Mouse (Mus musculus) liver, embryonic 16.5 days (tissue): Measurements from ENCODE around the gene Zxdb. TPM values are rescaled to one million over a fixed set of nuclear protein-coding genes. Genes with fewer than 3 reads are reported as not detected.

Experiments used
- ATAC-seq: fragments of 200-750 bp; cut with Nextera tagmentation; 2 replicates; pipeline ENCODE4 v1.8.0; 2017; ENCODE audit warnings: low read depth, mild to moderate bottlenecking, moderate number of reproducible peaks, moderate library complexity
- H3K27ac ChIP-seq: fragments of 300-500 bp; sonication (generic); 2 replicates; pipeline ENCODE4 v1.5.1; 2014; ENCODE audit warnings: mild to moderate bottlenecking, low read length
- H3K27me3 ChIP-seq: fragments of 300-500 bp; sonication (generic); 2 replicates; pipeline ENCODE4 v1.6.1; 2014; ENCODE audit warnings: low read depth, low read length, mixed read lengths; ENCODE audit not compliant: control insufficient read depth, insufficient read depth
- H3K36me3 ChIP-seq: fragments of 300-500 bp; sonication (generic); 2 replicates; pipeline ENCODE4 v1.6.1; 2014; ENCODE audit warnings: mild to moderate bottlenecking; ENCODE audit not compliant: control insufficient read depth, insufficient read depth
- H3K4me1 ChIP-seq: fragments of 300-500 bp; sonication (generic); 2 replicates; pipeline ENCODE4 v1.6.1; 2014; ENCODE audit warnings: low read depth, low read length, mixed read lengths; ENCODE audit not compliant: control insufficient read depth
- H3K4me2 ChIP-seq: fragments of 300-500 bp; sonication (generic); 2 replicates; pipeline ENCODE4 v1.6.1; 2014; ENCODE audit warnings: low read depth, low read length, mixed read lengths
- H3K4me3 ChIP-seq: fragments of 300-500 bp; sonication (generic); 2 replicates; pipeline ENCODE4 v1.5.1; 2014; ENCODE audit warnings: low read depth, mild to moderate bottlenecking, low read length
- H3K9ac ChIP-seq: fragments of 300-500 bp; sonication (generic); 2 replicates; pipeline ENCODE4 v1.6.1; 2014; ENCODE audit warnings: low read depth, low read length
- H3K9me3 ChIP-seq: fragments of 300-500 bp; sonication (generic); replicated peaks from 2 replicates; pipeline ENCODE4 v1.6.1; 2016; ENCODE audit warnings: low read length; ENCODE audit not compliant: control insufficient read depth
- WGBS: fragments of 180-500 bp; shearing (Covaris S2); extraction: QIAGEN DNeasy Blood & Tissue Kit; methylation state at CpG from one replicate; pipeline ENCODE4 v1.1.7; 2014; ENCODE audit not compliant: insufficient replicate concordance; 5-methylcytosine and 5-hydroxymethylcytosine counted together
- polyA plus RNA-seq: library from polyadenylated mRNA; unstranded; fragments of >200 nt; fragmentation: Nextera tagmentation; extraction: Ambion mirVana; gene quantifications from 2 replicates; pipeline ENCODE4 v1.2.1, GENCODE M21; 2015

Zxdb gene
- polyA plus RNA-seq, 1 experiment from 2014 or later, result 0.15 TPM

GRCm38 (mm10) chrX:94753733-94754132, 29.4 kb downstream of the Zxdb start:
- H3K9ac ChIP-seq, result no peak overlapping the region
- H3K36me3 ChIP-seq, result no peaks in the 10 kb centered on the region
- H3K27me3 ChIP-seq, result no peaks in the 10 kb centered on the region
- H3K9me3 ChIP-seq, result no peaks in the 10 kb centered on the region
- H3K4me1 ChIP-seq, result no peaks in the 10 kb centered on the region
- 62% methylated on average over 5 of the region's 5 CpGs for WGBS
- no peak overlapping the region for H3K4me2 ChIP-seq
- no peak for ATAC-seq
- H3K4me3 ChIP-seq, result no peak overlapping the region
- no peak overlapping the region for H3K27ac ChIP-seq

- H3K4me2 ChIP-seq, result no peak overlapping the region
- WGBS, result 5% methylated on average over 1 of the region's 1 CpGs
- no peaks in the 10 kb centered on the region for H3K9me3 ChIP-seq
- H3K36me3 ChIP-seq, result no peaks in the 10 kb centered on the region
- no peak for ATAC-seq
- no peak overlapping the region for H3K4me3 ChIP-seq
- H3K9ac ChIP-seq, result no peak overlapping the region
- H3K27me3 ChIP-seq, result no peaks in the 10 kb centered on the region
- no peaks in the 10 kb centered on the region for H3K4me1 ChIP-seq
- H3K27ac ChIP-seq, result no peak overlapping the region
Measured at GRCm38 (mm10) chrX:94759959-94760358, 35.6 kb downstream of the Zxdb start.

GRCm38 (mm10) chrX:94773876-94774275, 49.5 kb downstream of the Zxdb start:
- no peaks in the 10 kb centered on the region for H3K9me3 ChIP-seq
- H3K27me3 ChIP-seq, result no peaks in the 10 kb centered on the region
- ATAC-seq, result no peak
- H3K4me1 ChIP-seq, result no peaks in the 10 kb centered on the region
- no peaks in the 10 kb centered on the region for H3K36me3 ChIP-seq
- H3K9ac ChIP-seq, result no peak overlapping the region
- 88% methylated on average over 34 of the region's 34 CpGs for WGBS
- no peak overlapping the region for H3K27ac ChIP-seq
- no peak overlapping the region for H3K4me2 ChIP-seq
- no peak overlapping the region for H3K4me3 ChIP-seq

Other genes with a start within 250 kb of the Zxdb start
- 74.9 and 84.6 TPM in 2 replicates for gene Maged1, start 182.4 kb upstream of the Zxdb start, polyA plus RNA-seq
- gene Gspt2, start 88.5 kb upstream of the Zxdb start, polyA plus RNA-seq, result 0.65 and 0.72 TPM in 2 replicates